Mouse (Mus musculus): Measurements from ENCODE around the gene Calm5. TPM values are rescaled to one million over a fixed set of nuclear protein-coding genes. Genes with fewer than 3 reads are reported as not detected.
"Not testable (repeated sequence)": the region's sequence is repeated elsewhere in the genome, so short reads cannot be mapped to it uniquely, and the experiment has no call there.

Gene Calm5
- polyA plus RNA-seq, 1 experiment from 2014 or later = not detected

DNA sequence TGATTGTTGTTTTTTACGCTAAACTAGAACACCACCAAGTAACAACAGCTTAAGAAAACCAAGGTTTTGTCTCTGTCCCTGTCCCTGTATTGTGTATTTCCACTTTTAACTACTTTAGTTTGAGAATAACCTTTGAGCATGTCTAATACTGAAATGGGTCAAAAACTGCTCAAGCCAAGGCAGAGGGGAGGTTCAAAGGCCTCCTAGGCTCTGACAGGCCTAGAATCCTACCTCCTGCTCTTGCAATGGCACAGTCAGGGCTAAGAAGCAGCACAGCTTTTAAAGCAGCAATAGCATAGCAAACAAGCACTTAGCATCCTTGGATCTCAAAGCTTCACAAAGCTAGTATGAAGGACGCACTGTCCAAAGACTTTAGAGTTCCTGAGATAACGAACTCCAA lies 35.1 kb downstream of the Calm5 start:
- H3K4me3 ChIP-seq (ENCODE audit: inconsistent target) = no peak overlapping the region
- H3K36me3 ChIP-seq (ENCODE audit: inconsistent target) = no peaks in the 10 kb centered on the region
- no peak overlapping the region for H3K27ac ChIP-seq
- H3K79me2 ChIP-seq (ENCODE audit: inconsistent target) = no peaks in the 10 kb centered on the region
- WGBS (ENCODE audit: missing documents) = 92% methylated on average over 3 of the region's 3 CpGs

DNA sequence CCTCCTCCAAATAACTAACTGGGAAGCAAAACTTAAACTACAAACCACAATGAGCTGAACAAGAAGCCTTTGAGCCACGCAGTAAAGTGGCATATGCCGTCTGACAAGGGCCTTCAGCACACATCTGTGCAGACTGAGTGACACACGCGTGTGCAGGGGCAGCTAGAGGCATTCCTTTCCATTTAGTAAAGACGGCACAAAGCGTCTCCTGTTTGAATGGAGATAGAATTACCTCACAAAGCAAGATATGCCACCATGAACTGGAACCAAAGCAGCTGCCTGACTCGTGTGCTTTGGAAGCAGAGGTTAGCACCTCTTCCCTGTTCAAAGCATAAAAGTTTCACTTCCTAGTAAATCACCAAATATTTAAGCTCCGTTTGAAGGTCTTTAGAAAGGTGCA lies 36.1 kb downstream of the Calm5 start:
- no peak overlapping the region for H3K27ac ChIP-seq
- 55% methylated on average over 8 of the region's 8 CpGs for WGBS (ENCODE audit: missing documents)
- H3K36me3 ChIP-seq (ENCODE audit: inconsistent target) = no peaks in the 10 kb centered on the region

DNA sequence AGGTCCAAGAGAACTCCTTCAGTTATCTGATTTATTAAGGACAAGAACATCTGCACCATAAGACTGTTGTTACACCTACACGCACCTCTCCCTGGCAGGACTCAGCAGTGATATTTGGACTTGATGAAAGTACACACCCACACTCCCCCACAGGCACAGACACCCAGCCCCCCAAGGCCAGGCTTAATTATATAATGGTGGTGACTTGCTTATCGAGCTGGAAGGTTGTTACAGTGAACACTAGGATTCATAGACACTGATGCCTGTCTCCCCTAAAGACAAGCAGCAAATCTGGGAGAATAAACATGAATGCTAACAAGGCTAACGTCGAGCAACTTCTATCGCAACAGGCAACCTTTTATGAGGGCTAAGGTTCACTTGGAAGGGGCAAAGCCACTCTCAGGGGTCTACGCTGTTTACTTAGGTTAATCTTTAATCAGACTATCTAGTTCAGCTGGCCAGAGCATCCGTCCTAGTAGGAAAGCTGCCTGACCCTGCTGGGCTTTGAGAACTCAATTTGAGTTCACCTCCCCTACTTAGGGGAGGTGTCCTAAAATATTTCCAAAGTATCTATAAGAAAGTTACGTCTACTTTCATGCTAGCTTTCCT lies 37.6 kb downstream of the Calm5 start:
- no peaks in the 10 kb centered on the region for H3K36me3 ChIP-seq (ENCODE audit: inconsistent target)
- WGBS (ENCODE audit: missing documents) = 89% methylated on average over 7 of the region's 8 CpGs
- H3K27ac ChIP-seq = no peak overlapping the region
- no peaks in the 10 kb centered on the region for H3K79me2 ChIP-seq (ENCODE audit: inconsistent target)
- H3K4me3 ChIP-seq (ENCODE audit: inconsistent target) = no peak overlapping the region

More for the DNA sequence above, 36.1 kb downstream of the Calm5 start:
- no peaks in the 10 kb centered on the region for H3K79me2 ChIP-seq (ENCODE audit: inconsistent target)
- H3K4me3 ChIP-seq (ENCODE audit: inconsistent target) = no peak overlapping the region

DNA sequence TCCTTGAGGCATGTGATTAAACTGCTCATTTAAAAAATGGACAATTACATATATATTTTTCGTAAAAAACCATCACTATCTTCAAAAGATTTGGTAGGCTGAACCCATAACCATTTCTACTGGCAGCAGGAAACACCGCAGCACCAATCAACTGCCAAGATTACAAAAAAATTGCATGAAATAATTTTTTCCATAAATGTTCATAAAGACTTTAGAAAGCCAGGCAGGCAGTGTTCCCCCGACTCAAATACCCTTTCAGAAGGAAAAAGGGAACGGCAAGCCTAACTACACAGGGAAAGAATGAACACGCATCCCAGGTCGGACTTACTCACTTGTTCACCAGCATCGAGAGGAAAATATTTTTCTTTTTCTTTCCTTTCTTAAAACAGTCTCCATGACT lies 38.6 kb downstream of the Calm5 start:
- H3K27ac ChIP-seq = no peak overlapping the region
- 23% methylated on average over 7 of the region's 7 CpGs for WGBS (ENCODE audit: missing documents)
- no peaks in the 10 kb centered on the region for H3K36me3 ChIP-seq (ENCODE audit: inconsistent target)
- H3K79me2 ChIP-seq (ENCODE audit: inconsistent target) = no peaks in the 10 kb centered on the region
- H3K4me3 ChIP-seq (ENCODE audit: inconsistent target) = peak overlapping the region; percentile 47

DNA sequence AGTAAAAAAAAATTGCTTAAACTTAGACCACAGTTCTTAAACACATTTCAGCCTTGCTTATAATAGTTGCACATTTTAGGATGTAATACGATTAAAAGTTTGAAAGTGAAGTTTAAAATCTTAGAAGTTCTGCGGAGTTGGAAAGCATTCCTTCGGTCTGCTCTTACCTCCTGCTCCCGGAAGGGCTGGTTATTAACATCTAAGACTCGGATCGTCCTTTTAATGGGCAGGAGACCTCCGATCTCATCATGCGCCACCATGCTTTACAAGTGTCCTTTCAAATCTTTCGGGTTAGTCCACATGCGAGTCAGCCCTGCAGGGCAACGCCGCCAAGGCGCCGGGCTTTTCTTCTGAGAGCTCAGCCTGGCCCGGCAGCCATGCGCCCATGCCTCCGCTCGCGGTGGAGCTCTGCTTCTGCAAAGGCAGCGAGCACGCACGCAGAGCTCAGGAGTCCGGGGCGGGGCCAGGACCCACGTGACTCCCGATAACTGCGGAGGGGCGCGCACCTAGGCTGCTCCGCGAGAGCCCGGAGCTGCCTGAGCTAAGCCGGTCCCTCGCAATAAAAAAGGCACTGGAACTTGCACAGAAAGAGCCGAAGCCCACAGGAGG lies 39.3 kb downstream of the Calm5 start:
- WGBS (ENCODE audit: missing documents) = 1% methylated on average over 35 of the region's 35 CpGs
- no peaks in the 10 kb centered on the region for H3K79me2 ChIP-seq (ENCODE audit: inconsistent target)
- no peaks in the 10 kb centered on the region for H3K36me3 ChIP-seq (ENCODE audit: inconsistent target)
- no peak overlapping the region for H3K27ac ChIP-seq
- H3K4me3 ChIP-seq (ENCODE audit: inconsistent target) = peak overlapping the region; percentile 47

DNA sequence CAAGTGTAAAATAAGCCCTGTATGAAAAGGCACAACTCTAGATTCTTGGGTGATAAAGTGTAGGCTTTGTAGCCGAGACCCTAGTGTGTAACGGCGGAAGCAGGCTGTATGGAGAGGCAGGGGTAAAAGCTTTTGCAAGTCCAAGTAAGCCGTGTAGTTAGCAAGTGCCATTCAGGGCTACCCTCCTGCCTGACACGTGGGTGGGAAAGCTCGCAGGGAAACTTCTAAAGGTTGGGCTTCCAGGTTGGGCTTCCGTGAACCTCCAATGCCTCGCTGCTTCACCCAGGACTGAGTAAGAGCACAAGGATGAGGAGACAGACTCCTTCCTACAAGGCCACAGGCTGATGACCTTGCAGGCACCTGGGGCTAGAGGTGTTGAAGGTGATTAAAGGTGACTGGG lies 40.6 kb downstream of the Calm5 start:
- 93% methylated on average over 8 of the region's 8 CpGs for WGBS (ENCODE audit: missing documents)
- no peak overlapping the region for H3K4me3 ChIP-seq (ENCODE audit: inconsistent target)
- no peaks in the 10 kb centered on the region for H3K79me2 ChIP-seq (ENCODE audit: inconsistent target)
- H3K36me3 ChIP-seq (ENCODE audit: inconsistent target) = no peaks in the 10 kb centered on the region
- no peak overlapping the region for H3K27ac ChIP-seq

DNA sequence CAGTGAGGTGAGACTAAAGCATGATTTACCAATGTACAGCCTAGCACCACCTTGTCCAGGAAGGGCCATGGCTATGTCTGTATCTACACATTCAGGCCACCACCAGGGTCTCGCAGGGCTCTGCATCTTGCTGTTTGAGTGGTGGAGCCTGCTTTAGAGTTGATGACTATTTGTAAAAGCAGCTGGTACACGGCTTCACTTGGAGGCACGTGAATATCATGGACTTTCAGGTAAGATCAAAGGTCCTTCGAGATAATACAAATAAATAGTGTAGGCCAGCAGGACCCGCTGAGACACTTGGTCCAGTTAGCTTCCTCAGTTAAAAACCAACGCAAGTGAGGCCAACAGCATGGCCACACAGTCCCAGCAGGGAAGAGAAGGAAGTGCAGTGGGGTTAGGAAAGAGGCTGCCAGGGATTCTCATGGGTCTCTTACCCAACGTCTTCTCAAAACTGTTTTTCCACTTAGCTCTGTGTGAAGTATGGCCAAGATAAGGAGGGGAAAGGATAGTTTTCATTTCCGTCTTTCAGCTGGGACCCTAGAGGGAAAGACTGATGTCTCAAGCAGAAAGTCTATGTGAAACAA lies 41.5 kb downstream of the Calm5 start:
- H3K4me3 ChIP-seq (ENCODE audit: inconsistent target) = no peak overlapping the region
- H3K79me2 ChIP-seq (ENCODE audit: inconsistent target) = no peaks in the 10 kb centered on the region
- H3K36me3 ChIP-seq (ENCODE audit: inconsistent target) = no peaks in the 10 kb centered on the region
- no peak overlapping the region for H3K27ac ChIP-seq
- WGBS (ENCODE audit: missing documents) = 72% methylated on average over 8 of the region's 8 CpGs

DNA sequence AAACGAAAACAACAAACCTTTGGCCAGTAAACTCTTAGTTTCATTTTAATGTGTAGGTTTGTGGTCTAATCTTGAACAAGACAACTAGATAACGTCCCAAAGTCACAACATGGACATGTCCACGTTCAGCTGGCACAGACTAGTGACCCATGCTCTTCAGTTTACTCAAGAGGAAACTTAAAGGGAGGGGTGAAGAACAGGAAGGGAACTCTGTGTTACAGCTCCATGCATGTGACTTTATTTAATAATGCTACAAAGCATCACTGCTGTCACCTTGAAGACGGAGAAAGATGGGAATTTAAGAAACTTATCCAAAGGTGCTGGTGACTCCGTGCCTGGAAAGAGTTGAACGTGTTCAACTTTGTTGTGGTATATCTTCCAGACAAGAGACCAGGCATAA lies 42.1 kb downstream of the Calm5 start:
- no peaks in the 10 kb centered on the region for H3K36me3 ChIP-seq (ENCODE audit: inconsistent target)
- H3K27ac ChIP-seq = no peak overlapping the region
- H3K79me2 ChIP-seq (ENCODE audit: inconsistent target) = no peaks in the 10 kb centered on the region
- WGBS (ENCODE audit: missing documents) = 79% methylated on average over 6 of the region's 6 CpGs
- H3K4me3 ChIP-seq (ENCODE audit: inconsistent target) = no peak overlapping the region

DNA sequence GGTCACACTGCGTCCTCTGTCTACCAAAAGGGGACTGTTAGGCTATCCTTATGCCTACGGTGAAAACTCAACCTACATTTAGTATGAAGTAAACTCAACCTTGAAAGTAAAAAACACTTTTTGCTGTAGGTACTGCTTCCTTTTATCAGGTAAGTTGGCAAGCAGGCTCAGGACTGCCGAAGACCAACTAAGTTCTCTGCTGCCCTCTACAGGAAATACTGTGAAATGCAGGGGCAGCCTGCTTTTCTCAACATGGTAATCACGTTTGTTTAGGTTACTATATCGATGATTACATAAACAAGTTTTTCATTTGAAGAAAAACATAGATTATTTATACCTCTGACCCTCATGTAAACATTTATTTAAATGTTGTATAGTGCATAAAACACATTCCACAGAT lies 42.9 kb downstream of the Calm5 start:
- no peaks in the 10 kb centered on the region for H3K79me2 ChIP-seq (ENCODE audit: inconsistent target)
- H3K4me3 ChIP-seq (ENCODE audit: inconsistent target) = no peak overlapping the region
- 26% methylated on average over 5 of the region's 5 CpGs for WGBS (ENCODE audit: missing documents)
- H3K27ac ChIP-seq = no peak overlapping the region
- no peaks in the 10 kb centered on the region for H3K36me3 ChIP-seq (ENCODE audit: inconsistent target)

DNA sequence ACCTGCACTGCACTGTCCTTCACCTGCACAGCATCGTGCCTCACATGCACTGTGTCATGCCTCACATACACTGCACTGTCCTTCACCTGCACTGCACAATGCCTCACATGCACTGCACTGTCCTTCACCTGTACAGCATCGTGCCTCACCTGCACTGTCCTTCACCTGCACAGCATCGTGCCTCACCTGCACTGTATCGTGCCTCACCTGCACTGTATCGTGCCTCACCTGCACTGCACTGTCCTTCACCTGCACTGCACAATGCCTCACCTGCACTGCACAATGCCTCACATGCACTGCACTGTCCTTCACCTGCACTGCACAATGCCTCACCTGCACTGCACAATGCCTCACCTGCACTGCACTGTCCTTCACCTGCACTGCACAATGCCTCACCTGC lies 44.2 kb downstream of the Calm5 start:
- not testable (repeated sequence) for H3K36me3 ChIP-seq (ENCODE audit: inconsistent target); H3K27ac ChIP-seq; H3K4me3 ChIP-seq (ENCODE audit: inconsistent target); H3K79me2 ChIP-seq (ENCODE audit: inconsistent target)
- WGBS (ENCODE audit: missing documents) = 95% methylated on average over 5 of the region's 5 CpGs

DNA sequence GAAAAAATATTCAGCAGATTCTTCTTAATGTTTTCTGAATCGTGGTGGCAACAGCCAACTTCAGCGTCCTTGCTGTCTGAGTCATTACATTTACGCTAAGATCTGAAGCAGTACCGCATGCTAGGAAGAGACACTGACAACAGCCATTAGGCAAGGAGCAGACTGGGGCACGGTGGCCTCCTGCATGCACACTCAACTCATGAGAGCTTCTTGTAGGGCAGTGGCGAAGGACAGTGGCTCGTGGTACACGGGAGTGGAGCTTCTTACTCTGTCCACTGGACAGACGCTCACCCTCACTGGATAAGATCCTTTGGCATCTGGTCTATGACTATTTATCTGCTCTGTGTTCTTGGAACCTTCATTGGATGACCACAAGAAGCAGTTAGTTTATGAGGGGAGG lies 45.3 kb downstream of the Calm5 start:
- Histone ChIP-seq H3K27ac (no peak overlapping the region), H3K4me3 (ENCODE audit: inconsistent target) (no peak overlapping the region), H3K79me2 (ENCODE audit: inconsistent target) (no peaks in the 10 kb centered on the region), H3K36me3 (ENCODE audit: inconsistent target) (no peaks in the 10 kb centered on the region)
- 95% methylated on average over 9 of the region's 9 CpGs for WGBS (ENCODE audit: missing documents)

Other genes with a start within 250 kb of the Calm5 start
- 5.7 to 11.3 TPM (median 9.6 TPM) in 3 replicates for gene Fam208b, start 243.1 kb upstream of the Calm5 start, polyA plus RNA-seq (2018)
- gene Asb13, start 220.1 kb upstream of the Calm5 start, polyA plus RNA-seq (2018) = 5.1 to 11.6 TPM (median 7.3 TPM) in 3 replicates
- gene Calml3, start 49.9 kb upstream of the Calm5 start, polyA plus RNA-seq (2018) = not detected in 3 replicates
- not detected in 3 replicates for gene Calm4, start 16.4 kb upstream of the Calm5 start, polyA plus RNA-seq (2018)
- 0.90 to 4.7 TPM (median 4.1 TPM) in 3 replicates for gene Net1, start 64.0 kb downstream of the Calm5 start, polyA plus RNA-seq (2018)
- not detected in 3 replicates for gene Tubal3, start 64.1 kb downstream of the Calm5 start, polyA plus RNA-seq (2018)
- not detected in 3 replicates for gene Ucn3, start 91.2 kb downstream of the Calm5 start, polyA plus RNA-seq (2018)
- gene Akr1c14, start 194.8 kb downstream of the Calm5 start, polyA plus RNA-seq (2018) = not detected in 3 replicates